Mouse (Mus musculus) bone marrow macrophage, adult 2 months (primary cell): ENCODE results near the gene Smim22.

Experiments
- CTCF ChIP-seq: IDR thresholded peaks from 2 replicates; pipeline ENCODE4 v1.5.1; 2012; ENCODE audit warnings: low read depth, mild to moderate bottlenecking, low read length, moderate library complexity
- POLR2A ChIP-seq: IDR thresholded peaks from 2 replicates; pipeline ENCODE4 v1.6.1; 2012; ENCODE audit warnings: mild to moderate bottlenecking, low read depth, low read length, borderline replicate concordance

- no peak for TF ChIP-seq CTCF
- no peak for TF ChIP-seq POLR2A
Observed at GRCm38 (mm10) chr16:5013054-5013838, 6.2 kb downstream of the Smim22 start, which contains the start of gene Rogdi.
